Mouse (Mus musculus) heart, adult 2 months (tissue): ENCODE measurements around the gene Fes.

Experiments used
- CTCF ChIP-seq: fragments of 200-600 bp; IDR thresholded peaks from 2 replicates; pipeline ENCODE4 v1.8.1; 2022; ENCODE audit warnings: antibody characterized with exemption, mild to moderate bottlenecking, moderate library complexity
- EP300 ChIP-seq: fragments of 200-500 bp; IDR thresholded peaks from 2 replicates; pipeline ENCODE4 v1.6.1; 2011; ENCODE audit warnings: low read depth, low read length, control low read depth; ENCODE audit not compliant: insufficient read depth
- POLR2A ChIP-seq: fragments of 200-500 bp; IDR thresholded peaks from 2 replicates; pipeline ENCODE4 v1.6.1; 2011; ENCODE audit warnings: mild to moderate bottlenecking, low read depth, low read length, control low read depth; ENCODE audit not compliant: insufficient read depth

- TF ChIP-seq CTCF: no peak
- no peak for TF ChIP-seq POLR2A
- TF ChIP-seq EP300: no peak
Observed at GRCm38 (mm10) chr7:80374733-80375132, 13.0 kb downstream of the Fes start.
